Mouse (Mus musculus) midbrain, embryonic 16.5 days (tissue): ENCODE data around the gene Epb41l2. TPM values are rescaled to one million over a fixed set of nuclear protein-coding genes. Genes with fewer than 3 reads are reported as not detected.
A peak's percentile ranks its signal among the peaks of the same experiment; 100 is the strongest.

Experiments
- ATAC-seq: fragments of 200-750 bp; cut with Nextera tagmentation; 2 replicates; pipeline ENCODE4 v1.8.0; 2017; ENCODE audit warnings: moderate TSS enrichment
- H3K27ac ChIP-seq: fragments of 300-500 bp; sonication (generic); 2 replicates; pipeline ENCODE4 v1.5.1; 2014; ENCODE audit warnings: mild to moderate bottlenecking, low read length, mixed read lengths
- H3K27me3 ChIP-seq: fragments of 300-500 bp; sonication (generic); 2 replicates; pipeline ENCODE4 v1.6.1; 2014; ENCODE audit warnings: low read depth, low read length, mixed read lengths; ENCODE audit not compliant: control insufficient read depth, insufficient read depth
- H3K36me3 ChIP-seq: fragments of 300-500 bp; sonication (generic); 2 replicates; pipeline ENCODE4 v1.6.1; 2014; ENCODE audit warnings: mild to moderate bottlenecking, low read length, moderate library complexity, mixed read lengths; ENCODE audit not compliant: control insufficient read depth, insufficient read depth
- H3K4me1 ChIP-seq: fragments of 300-500 bp; sonication (generic); 2 replicates; pipeline ENCODE4 v1.6.1; 2014; ENCODE audit warnings: mild to moderate bottlenecking, low read length, mixed read lengths; ENCODE audit not compliant: control insufficient read depth, insufficient read depth
- H3K4me2 ChIP-seq: fragments of 300-500 bp; sonication (generic); 2 replicates; pipeline ENCODE4 v1.6.1; 2014; ENCODE audit warnings: mild to moderate bottlenecking, low read length, mixed read lengths
- H3K4me3 ChIP-seq: fragments of 300-500 bp; sonication (generic); 2 replicates; pipeline ENCODE4 v1.5.1; 2014; ENCODE audit warnings: low read depth, mild to moderate bottlenecking, low read length, moderate library complexity, mixed read lengths
- H3K9ac ChIP-seq: fragments of 300-500 bp; sonication (generic); 2 replicates; pipeline ENCODE4 v1.6.1; 2014; ENCODE audit warnings: low read depth, low read length, mixed read lengths
- H3K9me3 ChIP-seq: fragments of 300-500 bp; sonication (generic); replicated peaks from 2 replicates; pipeline ENCODE4 v1.6.1; 2014; ENCODE audit warnings: mild to moderate bottlenecking, low read length, mixed read lengths; ENCODE audit not compliant: control insufficient read depth, poor library complexity, severe bottlenecking
- WGBS: fragments of 180-500 bp; shearing (Covaris S2); extraction: QIAGEN DNeasy Blood & Tissue Kit; methylation state at CpG from one replicate; pipeline ENCODE4 v1.1.7; 2014; 5-methylcytosine and 5-hydroxymethylcytosine counted together
- polyA plus RNA-seq: library from polyadenylated mRNA; unstranded; fragments of >200 nt; fragmentation: Nextera tagmentation; extraction: Ambion mirVana; gene quantifications from 2 replicates; pipeline ENCODE4 v1.2.1, GENCODE M21; 2015

Gene Epb41l2
- polyA plus RNA-seq, 1 experiment from 2014 or later = 31.9 TPM

GRCm38 (mm10) chr10:25354390-25354789 is 5.2 kb upstream of the Epb41l2 start:
- Histone ChIP-seq H3K4me2 (no peak overlapping the region), H3K27ac (no peak overlapping the region), H3K9me3 (no peaks in the 10 kb centered on the region), H3K9ac (no peak overlapping the region), H3K4me3 (no peak overlapping the region), H3K4me1 (no peaks in the 10 kb centered on the region), H3K36me3 (no peaks in the 10 kb centered on the region), H3K27me3 (no peaks in the 10 kb centered on the region)
- WGBS = 92% methylated on average over 7 of the region's 7 CpGs
- ATAC-seq = no peak

- H3K27me3 ChIP-seq = no peaks in the 10 kb centered on the region
- peak overlapping the region; percentile 73 for H3K27ac ChIP-seq
- no peaks in the 10 kb centered on the region for H3K36me3 ChIP-seq
- peak overlapping the region; percentile 84 for H3K4me3 ChIP-seq
- peak overlapping the region; percentile 82 for H3K4me2 ChIP-seq
- peaks cover 9% of the 10 kb centered on the region; the same call in 1 of the 2 replicates for H3K4me1 ChIP-seq
- WGBS = under 1% methylated on average over 36 of the region's 84 CpGs
- H3K9me3 ChIP-seq = no peaks in the 10 kb centered on the region
- ATAC-seq = peak; percentile 75
- peak overlapping the region; percentile 84 for H3K9ac ChIP-seq
Observed at GRCm38 (mm10) chr10:25359959-25360811, 587 bp downstream of the Epb41l2 start.

DNA sequence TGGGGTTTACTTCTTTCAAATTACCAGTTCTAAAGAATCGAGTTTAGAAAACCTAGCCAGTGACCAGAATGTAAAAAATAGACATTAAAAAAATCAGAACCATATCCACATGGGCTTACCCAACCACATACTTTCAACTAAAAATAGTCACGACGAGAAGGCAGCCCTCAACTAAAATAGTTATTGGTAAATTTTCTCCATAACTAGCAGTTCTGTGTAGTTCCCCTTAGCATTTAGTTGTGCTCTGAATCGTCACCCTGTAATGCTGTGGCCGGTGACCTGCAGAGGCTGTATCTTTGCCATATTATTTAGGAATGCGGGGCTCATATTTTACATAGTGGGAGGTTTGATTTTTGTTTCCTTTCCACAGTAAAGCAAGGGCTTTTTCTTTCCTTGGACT is 2.6 kb downstream of the Epb41l2 start:
- Histone ChIP-seq H3K4me1 (peaks cover 9% of the 10 kb centered on the region; the same call in 1 of the 2 replicates), H3K36me3 (no peaks in the 10 kb centered on the region), H3K27ac (no peak overlapping the region), H3K9me3 (no peaks in the 10 kb centered on the region), H3K4me2 (no peak overlapping the region; the same call in 1 of the 2 replicates), H3K4me3 (no peak overlapping the region), H3K27me3 (no peaks in the 10 kb centered on the region), H3K9ac (no peak overlapping the region)
- ATAC-seq = no peak
- WGBS = 79% methylated on average over 6 of the region's 6 CpGs

DNA sequence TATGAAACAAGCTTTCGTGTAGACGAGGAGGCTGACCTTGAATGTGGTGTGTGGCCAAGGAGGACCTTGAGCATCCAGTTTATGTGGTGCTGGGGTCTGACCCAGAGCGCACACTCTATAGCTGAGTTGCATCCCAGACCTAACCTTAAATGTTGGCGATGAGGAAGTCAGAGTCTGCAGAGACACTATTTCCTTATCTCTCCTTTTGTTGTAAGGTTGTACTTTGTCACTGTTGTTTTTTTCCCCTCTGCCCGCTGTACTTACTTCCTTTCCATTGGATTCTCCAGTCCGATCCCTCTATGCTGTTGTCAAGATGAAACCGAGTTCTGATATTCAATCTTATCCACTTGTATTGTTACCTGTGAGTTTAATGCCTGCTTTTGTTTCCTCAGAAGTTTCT is 5.6 kb downstream of the Epb41l2 start:
- 94% methylated on average over 7 of the region's 7 CpGs for WGBS
- Histone ChIP-seq H3K36me3 (no peaks in the 10 kb centered on the region), H3K4me1 (peaks cover 9% of the 10 kb centered on the region; the same call in 1 of the 2 replicates), H3K9me3 (no peaks in the 10 kb centered on the region), H3K27ac (no peak overlapping the region), H3K4me2 (no peak overlapping the region), H3K9ac (no peak overlapping the region), H3K27me3 (no peaks in the 10 kb centered on the region), H3K4me3 (no peak overlapping the region)
- ATAC-seq = no peak

DNA sequence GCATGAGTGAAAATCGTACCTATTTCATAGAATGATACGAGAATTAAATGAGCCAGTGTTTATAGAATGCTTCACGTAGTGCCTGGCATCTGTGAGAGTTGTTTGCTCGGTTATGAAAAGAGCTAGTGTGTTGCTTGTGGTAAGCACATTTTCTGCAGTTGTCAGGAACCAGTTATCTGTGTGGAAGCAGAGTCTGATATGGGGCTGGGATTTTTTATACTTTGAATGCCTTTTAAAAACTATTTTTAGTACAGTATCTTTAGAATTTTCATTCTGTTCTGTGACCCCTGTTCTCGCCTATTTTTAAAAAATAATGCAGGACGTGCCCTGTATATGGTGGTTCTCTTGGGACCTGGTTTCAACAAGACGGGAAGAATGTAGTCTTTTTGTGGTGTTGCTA is 6.1 kb downstream of the Epb41l2 start:
- no peak overlapping the region for H3K9ac ChIP-seq
- 81% methylated on average over 7 of the region's 7 CpGs for WGBS
- peaks cover 6% of the 10 kb centered on the region; the same call in 1 of the 2 replicates for H3K4me1 ChIP-seq
- no peak overlapping the region for H3K4me2 ChIP-seq
- ATAC-seq = no peak
- no peaks in the 10 kb centered on the region for H3K36me3 ChIP-seq
- H3K27me3 ChIP-seq = no peaks in the 10 kb centered on the region
- no peak overlapping the region for H3K27ac ChIP-seq
- no peaks in the 10 kb centered on the region for H3K9me3 ChIP-seq
- H3K4me3 ChIP-seq = no peak overlapping the region

GRCm38 (mm10) chr10:25366691-25367090 is 7.1 kb downstream of the Epb41l2 start:
- H3K4me2 ChIP-seq = no peak overlapping the region
- no peaks in the 10 kb centered on the region for H3K4me1 ChIP-seq
- no peak for ATAC-seq
- WGBS = 91% methylated on average over 5 of the region's 5 CpGs
- H3K9me3 ChIP-seq = no peaks in the 10 kb centered on the region
- no peaks in the 10 kb centered on the region for H3K36me3 ChIP-seq
- H3K4me3 ChIP-seq = no peak overlapping the region
- H3K9ac ChIP-seq = no peak overlapping the region
- no peak overlapping the region for H3K27ac ChIP-seq
- no peaks in the 10 kb centered on the region for H3K27me3 ChIP-seq

DNA sequence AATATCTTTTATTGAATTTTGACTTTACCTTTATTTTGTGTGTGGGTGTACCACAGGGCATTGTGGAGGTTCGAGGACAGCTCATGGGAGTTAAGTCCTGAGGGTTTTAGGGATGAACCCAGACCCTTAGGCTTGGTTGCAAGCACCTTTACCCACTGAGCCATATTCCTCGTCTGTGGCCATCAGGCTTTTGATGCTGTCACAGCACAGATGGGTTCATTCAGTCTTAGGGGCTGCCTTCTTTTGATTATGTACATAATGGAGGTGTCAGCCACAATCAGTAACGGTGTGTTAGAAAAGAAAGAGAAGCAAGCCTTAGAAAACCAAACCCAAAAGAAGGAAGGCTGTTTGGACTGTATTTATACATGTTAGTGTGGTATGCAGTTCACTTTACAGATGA is 9.3 kb downstream of the Epb41l2 start:
- H3K9me3 ChIP-seq = no peaks in the 10 kb centered on the region
- no peak for ATAC-seq
- no peak overlapping the region for H3K9ac ChIP-seq
- no peak overlapping the region for H3K27ac ChIP-seq
- WGBS = 31% methylated on average over 3 of the region's 3 CpGs
- H3K36me3 ChIP-seq = no peaks in the 10 kb centered on the region
- no peaks in the 10 kb centered on the region for H3K27me3 ChIP-seq
- H3K4me1 ChIP-seq = 0 out of 2 replicates have a peak, but pooled peaks cover 3% of the 10 kb centered on the region
- no peak overlapping the region for H3K4me2 ChIP-seq
- no peak overlapping the region for H3K4me3 ChIP-seq

DNA sequence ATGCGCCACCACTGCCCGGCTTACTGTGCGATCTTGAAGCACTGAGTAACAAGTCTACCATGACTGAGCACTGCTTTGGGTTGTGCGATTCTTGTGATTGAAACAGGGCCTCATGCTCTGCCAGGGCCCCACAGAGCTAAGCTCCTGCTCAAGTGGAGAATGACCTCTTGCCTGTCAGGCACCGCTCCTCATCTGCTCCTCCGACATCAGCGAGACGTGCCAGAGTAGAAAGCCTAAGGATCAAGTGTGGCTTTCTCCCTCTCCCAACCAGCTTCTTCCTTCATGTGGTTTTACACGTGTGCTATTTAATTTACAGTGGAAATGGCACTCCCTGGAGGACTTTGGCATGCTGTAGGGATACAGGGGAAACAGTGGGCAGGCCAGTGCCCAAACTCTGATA is 10.1 kb downstream of the Epb41l2 start:
- Histone ChIP-seq H3K9me3 (no peaks in the 10 kb centered on the region), H3K9ac (no peak overlapping the region), H3K36me3 (no peaks in the 10 kb centered on the region), H3K27ac (no peak overlapping the region), H3K4me1 (0 out of 2 replicates have a peak, but pooled peaks cover 3% of the 10 kb centered on the region), H3K4me2 (no peak overlapping the region), H3K4me3 (no peak overlapping the region), H3K27me3 (no peaks in the 10 kb centered on the region)
- no peak for ATAC-seq
- WGBS = 77% methylated on average over 9 of the region's 9 CpGs

GRCm38 (mm10) chr10:25371336-25371735 is 11.7 kb downstream of the Epb41l2 start:
- Histone ChIP-seq H3K4me2 (no peak overlapping the region), H3K36me3 (no peaks in the 10 kb centered on the region), H3K27ac (no peak overlapping the region), H3K4me1 (0 out of 2 replicates have a peak, but pooled peaks cover 3% of the 10 kb centered on the region), H3K9me3 (no peaks in the 10 kb centered on the region), H3K4me3 (no peak overlapping the region), H3K9ac (no peak overlapping the region), H3K27me3 (no peaks in the 10 kb centered on the region)
- 68% methylated on average over 2 of the region's 2 CpGs for WGBS
- ATAC-seq = no peak
